In genomic region chr2:90652101-90652500, GRCm38 (mm10) we compare ENCODE assay signal across 14 mouse cellular contexts. TPM values are rescaled to one million over a fixed set of nuclear protein-coding genes. Genes with fewer than 3 reads are reported as not detected.
A peak's percentile ranks its signal among the peaks of the same experiment; 100 is the strongest.
DNase-seq lines count a peak whose midpoint lies in the region; ATAC-seq and TF ChIP-seq lines count a peak whose summit lies in the region.
"Had no signal": no experiment of that assay in that cellular context is flagged by ENCODE, and none has a peak within 500 bp of the region (broad histone marks: within the 10 kb centered on the region; RNA-seq: fewer than 3 reads in every experiment).

No protein-coding gene starts in this region.

- TF ChIP-seq CTCF in spleen, adult 2 months (IDR thresholded peaks at IDR 0.05; ENCODE audit: extremely low read depth, insufficient read depth, insufficient read length, insufficient replicate concordance): no peak
- no peak for TF ChIP-seq CTCF in layer of hippocampus, adult 2 months (conservative IDR thresholded peaks at IDR 0.05)

- no peak for TF ChIP-seq POLR2A in spleen, adult 2 months (IDR thresholded peaks at IDR 0.05; ENCODE audit: low read depth, low read length)

- peaks cover 25% of the 10 kb centered on the region for H3K4me1 ChIP-seq in spleen, adult 2 months (ENCODE audit: control insufficient read depth, insufficient read depth, insufficient read length)
- H3K4me1 ChIP-seq: embryonic facial prominence, embryonic 10.5 days; limb, embryonic 13.5 days had no signal

- H3K36me3 ChIP-seq in spleen, adult 2 months (ENCODE audit: control insufficient read depth, insufficient read depth, low read length): no peaks in the 10 kb centered on the region
- H3K36me3 ChIP-seq: embryonic facial prominence, embryonic 10.5 days; limb, embryonic 13.5 days had no signal

- WGBS in spleen, adult 2 months: 8% methylated on average over 9 of the region's 10 CpGs

- peak overlapping the region; percentile 36; the same call in 1 of the 2 replicates for H3K27ac ChIP-seq in spleen, adult 2 months (ENCODE audit: insufficient read depth, low read length)
- no peak overlapping the region for H3K27ac ChIP-seq in layer of hippocampus, adult 2 months
- H3K27ac ChIP-seq: embryonic facial prominence, embryonic 10.5 days; kidney, postnatal 0 days; limb, embryonic 13.5 days; stomach, postnatal 0 days had no signal

- no peak overlapping the region for H3K4me3 ChIP-seq in spleen, adult 2 months (ENCODE audit: extremely low read depth, insufficient read depth, insufficient read length)
- H3K4me3 ChIP-seq in layer of hippocampus, adult 2 months: no peak overlapping the region
- H3K4me3 ChIP-seq: embryonic facial prominence, embryonic 10.5 days; limb, embryonic 13.5 days had no signal

- ATAC-seq in granulocyte monocyte progenitor cell, adult 5-6 weeks (replicated peaks; ENCODE audit: poor library complexity, severe bottlenecking): 0 out of 2 replicates have a peak, but pooled peaks have one; percentile 38

- no peaks in the 10 kb centered on the region for H3K27me3 ChIP-seq in spleen, adult 2 months (ENCODE audit: control insufficient read depth, insufficient read depth, low read length)

- no peak for DNase-seq in spleen, adult 2 months (ENCODE audit: low read depth in 1 of 2, low spot score in 2 of 2)
- no peak for DNase-seq in spleen, postnatal 14 days (ENCODE audit: low spot score in 2 of 2)
- DNase-seq in lung, postnatal 36 days: peak; percentile 41
- DNase-seq in thymus, postnatal 4 days: peak; percentile 47
- no peak for DNase-seq in layer of hippocampus, adult 2 months (ENCODE audit: low spot score in 2 of 2)
- DNase-seq in right cerebral cortex, adult 18-20 months: no peak
- DNase-seq: cerebellum, adult 9-11 months; layer of hippocampus, postnatal 36 days; right cerebral cortex, postnatal 25 days had no signal

RNA-seq across cellular contexts. Expression of gene Nup160, which starts 24.9 kb away (rescaled TPM):
- polyA plus RNA-seq in spleen, adult 2 months (2012; rRNA removed): 10.3 and 11.5 TPM in 2 replicates
- 54.1 and 69.9 TPM in 2 replicates for total RNA-seq in granulocyte monocyte progenitor cell, adult 5-6 weeks (2014; fragmentation: Nextera tagmentation)
- total RNA-seq in granulocyte monocyte progenitor cell, adult 5-6 weeks (2017): 47.4 and 53.9 TPM in 2 replicates
- 10 to 100 TPM; 17.0 to 20.8 TPM for total RNA-seq in layer of hippocampus, adult 2 months (2021)

Comparison
In these comparisons a context has a peak if more than half of its experiments do, and no peak if none do; other contexts are left out.
1. DNase-seq: peak in lung, postnatal 36 days (single experiment) and thymus, postnatal 4 days (single experiment); none in spleen, adult 2 months (0 of 2), spleen, postnatal 14 days (0 of 2), layer of hippocampus, adult 2 months (0 of 2) and right cerebral cortex, adult 18-20 months (single experiment).